Mouse (Mus musculus) liver, embryonic 14.5 days (tissue): ENCODE results near the gene Sh3pxd2a. TPM values are rescaled to one million over a fixed set of nuclear protein-coding genes. Genes with fewer than 3 reads are reported as not detected.

Experiments used
- ATAC-seq: fragments of 200-750 bp; cut with Nextera tagmentation; 2 replicates; pipeline ENCODE4 v1.8.0; 2017; ENCODE audit warnings: moderate number of reproducible peaks, mild to moderate bottlenecking, moderate library complexity; ENCODE audit not compliant: insufficient read depth
- DNase-seq, 3 experiments: peaks; one replicate each; pipeline ENCODE4 v3.0.0-alpha.2; 2012 to 2013; ENCODE audit warnings: low read depth in 3 of 3, low spot score in 3 of 3
- H3K27ac ChIP-seq: fragments of 300-500 bp; sonication (generic); 2 replicates; pipeline ENCODE4 v1.5.1; 2014; ENCODE audit warnings: moderate library complexity, mild to moderate bottlenecking, control low read depth, inconsistent platforms
- H3K27me3 ChIP-seq: fragments of 300-500 bp; sonication (generic); 2 replicates; pipeline ENCODE4 v1.6.1; 2014; ENCODE audit warnings: mild to moderate bottlenecking, low read length, moderate library complexity; ENCODE audit not compliant: control insufficient read depth, insufficient read depth
- H3K36me3 ChIP-seq: fragments of 300-500 bp; sonication (generic); replicated peaks from 2 replicates; pipeline ENCODE4 v1.6.1; 2014; ENCODE audit warnings: low read depth; ENCODE audit not compliant: control insufficient read depth, insufficient read depth
- H3K4me1 ChIP-seq, 2 experiments: fragments of 200-500 bp in 1 of 2; fragments of 300-500 bp in 1 of 2; sonication (generic) in 1 of 2; replicated peaks; 2 replicates each; pipeline ENCODE4 v1.6.1; 2012 to 2014; ENCODE audit warnings: antibody characterized with exemption in 1 of 2, inconsistent platforms in 1 of 2, low read length in 1 of 2; ENCODE audit not compliant: control insufficient read depth in 2 of 2, insufficient read depth in 2 of 2
- H3K4me2 ChIP-seq: fragments of 300-500 bp; sonication (generic); 2 replicates; pipeline ENCODE4 v1.6.1; 2014; ENCODE audit warnings: low read depth, mild to moderate bottlenecking, control low read depth, moderate library complexity
- H3K4me3 ChIP-seq, 2 experiments: fragments of 200-500 bp in 1 of 2; fragments of 300-500 bp in 1 of 2; sonication (generic) in 1 of 2; 2 replicates each; pipeline ENCODE4 v1.5.1; 2012 to 2014; ENCODE audit warnings: low read depth in 2 of 2, low read length in 2 of 2, mild to moderate bottlenecking in 2 of 2, control low read depth in 1 of 2, inconsistent platforms in 1 of 2, moderate library complexity in 1 of 2; ENCODE audit not compliant: insufficient read depth in 1 of 2
- H3K9ac ChIP-seq: fragments of 300-500 bp; sonication (generic); replicated peaks from 2 replicates; pipeline ENCODE4 v1.6.1; 2014; ENCODE audit warnings: mild to moderate bottlenecking, control low read depth, moderate library complexity
- H3K9me3 ChIP-seq: fragments of 300-500 bp; sonication (generic); 2 replicates; pipeline ENCODE4 v1.6.1; 2016; ENCODE audit warnings: low read length, mixed read lengths; ENCODE audit not compliant: control insufficient read depth
- CTCF ChIP-seq: IDR thresholded peaks from 2 replicates; pipeline ENCODE4 v1.5.1; 2016; ENCODE audit warnings: antibody characterized with exemption, low read depth, control low read depth
- EP300 ChIP-seq: IDR thresholded peaks from 2 replicates; pipeline ENCODE4 v1.6.1; 2016; ENCODE audit warnings: antibody characterized with exemption, low read depth
- WGBS: fragments of 180-500 bp; shearing (Covaris S2); extraction: QIAGEN DNeasy Blood & Tissue Kit; methylation state at CpG from one replicate; pipeline ENCODE4 v1.1.7; 2014; ENCODE audit not compliant: insufficient replicate concordance; 5-methylcytosine and 5-hydroxymethylcytosine counted together
- polyA plus RNA-seq, 2 experiments: library from polyadenylated mRNA; depleted of rRNA in 1 of 2; stranded (reverse) in 1 of 2; unstranded in 1 of 2; fragments of >200 nt; fragmentation: Nextera tagmentation in 1 of 2; extraction: Ambion mirVana in 1 of 2; gene quantifications; 2 replicates each; pipeline versions ENCODE4 v1.2.1 to v1.2.3; 2012 to 2014

The Sh3pxd2a gene
- polyA plus RNA-seq, 2 experiments: 0.50 to 1.6 TPM

GRCm38 (mm10) chr19:47337191-47337590 is 127.0 kb downstream of the Sh3pxd2a start:
- Histone ChIP-seq H3K36me3 (no peaks in the 10 kb centered on the region), H3K27me3 (no peaks in the 10 kb centered on the region; the same call in 1 of the 2 replicates), H3K4me3 (no peak overlapping the region), H3K9ac (no peak overlapping the region), H3K27ac (no peak overlapping the region), H3K9me3 (no peaks in the 10 kb centered on the region), H3K4me2 (no peak overlapping the region), H3K4me1 (no peaks in the 10 kb centered on the region; a peak in 1 of 4 replicates)
- WGBS: 70% methylated on average over 7 of the region's 7 CpGs
- no peak for ATAC-seq
- TF ChIP-seq CTCF: no peak
- no peak for DNase-seq

- Histone ChIP-seq H3K36me3 (no peaks in the 10 kb centered on the region), H3K9ac (no peak overlapping the region), H3K27ac (no peak overlapping the region), H3K9me3 (no peaks in the 10 kb centered on the region), H3K4me3 (no peak overlapping the region), H3K4me2 (no peak overlapping the region), H3K27me3 (no peaks in the 10 kb centered on the region; the same call in 1 of the 2 replicates), H3K4me1 (peaks cover 0 to 2% of the 10 kb centered on the region in 2 experiments; a peak in 1 of 4 replicates)
- whole genome bisulfite sequencing: 67% methylated on average over 6 of the region's 6 CpGs
- DNase-seq (no peak), ATAC-seq (no peak)
- TF ChIP-seq CTCF (no peak), EP300 (no peak)
Measured at GRCm38 (mm10) chr19:47335262-47335661, 128.9 kb downstream of the Sh3pxd2a start.

- peaks cover 0 to 2% of the 10 kb centered on the region in 2 experiments; a peak in 1 of 4 replicates for H3K4me1 ChIP-seq
- no peaks in the 10 kb centered on the region; the same call in 1 of the 2 replicates for H3K27me3 ChIP-seq
- no peaks in the 10 kb centered on the region for H3K36me3 ChIP-seq
- no peak overlapping the region for H3K4me3 ChIP-seq
- no peak overlapping the region for H3K4me2 ChIP-seq
- DNase-seq (no peak), ATAC-seq (no peak)
- no peak for TF ChIP-seq EP300
- no peak for TF ChIP-seq CTCF
- H3K9me3 ChIP-seq: no peaks in the 10 kb centered on the region
- 75% methylated on average over 17 of the region's 17 CpGs for WGBS
- no peak overlapping the region for H3K9ac ChIP-seq
- H3K27ac ChIP-seq: no peak overlapping the region
Measured at GRCm38 (mm10) chr19:47334713-47335112, 129.5 kb downstream of the Sh3pxd2a start.

- Histone ChIP-seq H3K27me3 (no peaks in the 10 kb centered on the region), H3K9me3 (no peaks in the 10 kb centered on the region), H3K4me2 (no peak overlapping the region), H3K4me1 (peaks cover 0 to 2% of the 10 kb centered on the region in 2 experiments; a peak in 2 of 4 replicates), H3K27ac (no peak overlapping the region), H3K9ac (no peak overlapping the region), H3K4me3 (no peak overlapping the region), H3K36me3 (no peaks in the 10 kb centered on the region)
- peak in 1 of 3 experiments; percentile 32 for DNase-seq
- no peak for TF ChIP-seq CTCF
- TF ChIP-seq EP300: no peak
- peak; percentile 58; the same call in 1 of the 2 replicates for ATAC-seq
- WGBS: 42% methylated on average over 10 of the region's 10 CpGs
Measured at GRCm38 (mm10) chr19:47330743-47331227, 133.4 kb downstream of the Sh3pxd2a start.

GRCm38 (mm10) chr19:47329102-47329501 is 135.1 kb downstream of the Sh3pxd2a start:
- TF ChIP-seq EP300: no peak
- no peak for TF ChIP-seq CTCF
- Histone ChIP-seq H3K9ac (no peak overlapping the region), H3K27me3 (no peaks in the 10 kb centered on the region), H3K4me1 (peaks cover 0 to 2% of the 10 kb centered on the region in 2 experiments; a peak in 2 of 4 replicates), H3K4me3 (no peak overlapping the region), H3K36me3 (no peaks in the 10 kb centered on the region), H3K4me2 (no peak overlapping the region), H3K27ac (no peak overlapping the region), H3K9me3 (no peaks in the 10 kb centered on the region)
- ATAC-seq (no peak), DNase-seq (no peak)
- WGBS: 71% methylated on average over 1 of the region's 1 CpGs
